Mouse (Mus musculus) testis, postnatal 10 days (tissue): ENCODE measurements at regions not wholly inside any gene's neighbourhood (a gene's known extent, or its start where the extent isn't known, plus 50 kb on each side); places are given as distances from the start of the nearest gene placed in this dataset.
A peak's percentile ranks its signal among the peaks of the same experiment; 100 is the strongest.
"Not testable (repeated sequence)": the region's sequence is repeated elsewhere in the genome, so short reads cannot be mapped to it uniquely, and the experiment has no call there.

Source experiments
- DNase-seq: peaks from one replicate; pipeline ENCODE4 v3.0.0; 2021; ENCODE audit warnings: low spot score

- no peak for DNase-seq
Measured at GRCm38 (mm10) chr13:50092537-50092936, 157.6 kb downstream of the Gm906 start.

- DNase-seq: no peak
Measured at GRCm38 (mm10) chr13:50064841-50065240, 185.3 kb downstream of the Gm906 start.

GRCm38 (mm10) chr13:50064365-50064764, 185.7 kb downstream of the Gm906 start:
- not testable (repeated sequence) for DNase-seq

- not testable (repeated sequence) for DNase-seq
Measured at GRCm38 (mm10) chr13:50059676-50060075, 190.4 kb downstream of the Gm906 start.

GRCm38 (mm10) chr13:50059054-50059453, 191.1 kb downstream of the Gm906 start:
- not testable (repeated sequence) for DNase-seq

GRCm38 (mm10) chr13:50051746-50052145, 198.4 kb downstream of the Gm906 start:
- not testable (repeated sequence) for DNase-seq

- not testable (repeated sequence) for DNase-seq
Measured at GRCm38 (mm10) chr13:50051110-50051509, 199.0 kb downstream of the Gm906 start.

GRCm38 (mm10) chr13:50031757-50032156, 218.4 kb downstream of the Gm906 start:
- DNase-seq: peak; percentile 65

GRCm38 (mm10) chr13:50007730-50008129, 208.9 kb upstream of the Gm30302 start:
- not testable (repeated sequence) for DNase-seq

GRCm38 (mm10) chr13:49966072-49966471, 167.3 kb upstream of the Gm30302 start:
- not testable (repeated sequence) for DNase-seq

GRCm38 (mm10) chr13:49957993-49958681, 159.3 kb upstream of the Gm30302 start:
- DNase-seq: not testable (repeated sequence)

GRCm38 (mm10) chr13:49915781-49916180, 117.0 kb upstream of the Gm30302 start:
- no peak for DNase-seq
